Mouse (Mus musculus) thymus, adult 2 months (tissue): Measurements from ENCODE around the gene Ube2m. TPM values are rescaled to one million over a fixed set of nuclear protein-coding genes. Genes with fewer than 3 reads are reported as not detected.

Experiments used
- DNase-seq: peaks from one replicate; pipeline ENCODE4 v3.0.0; 2021
- H3K27ac ChIP-seq: fragments of 200-500 bp; 2 replicates; pipeline ENCODE4 v1.5.1; 2012; ENCODE audit warnings: low read length, control low read depth; ENCODE audit not compliant: control insufficient read depth, insufficient read depth
- H3K27me3 ChIP-seq: fragments of 200-500 bp; 2 replicates; pipeline ENCODE4 v1.6.1; 2012; ENCODE audit warnings: mild to moderate bottlenecking, low read length, moderate library complexity, mixed read lengths; ENCODE audit not compliant: control insufficient read depth, insufficient read depth
- H3K36me3 ChIP-seq: fragments of 200-500 bp; 2 replicates; pipeline ENCODE4 v1.6.1; 2012; ENCODE audit warnings: mild to moderate bottlenecking, low read length, moderate library complexity; ENCODE audit not compliant: control insufficient read depth, insufficient read depth
- H3K4me1 ChIP-seq: fragments of 200-500 bp; replicated peaks from 2 replicates; pipeline ENCODE4 v1.6.1; 2012; ENCODE audit warnings: low read length; ENCODE audit not compliant: control insufficient read depth, insufficient read depth
- H3K4me3 ChIP-seq: fragments of 200-500 bp; 2 replicates; pipeline ENCODE4 v1.5.1; 2012; ENCODE audit warnings: mild to moderate bottlenecking, low read length, control low read depth, moderate library complexity; ENCODE audit not compliant: control insufficient read depth, insufficient read depth
- CTCF ChIP-seq: fragments of 200-500 bp; IDR thresholded peaks from 2 replicates; pipeline ENCODE4 v1.5.1; 2012; ENCODE audit warnings: mild to moderate bottlenecking, control low read depth, low read length, moderate library complexity, borderline replicate concordance; ENCODE audit not compliant: control insufficient read depth, poor library complexity, insufficient read depth; ENCODE audit errors: extremely low read depth
- POLR2A ChIP-seq: fragments of 200-500 bp; IDR thresholded peaks from 2 replicates; pipeline ENCODE4 v1.6.1; 2012; ENCODE audit warnings: mild to moderate bottlenecking, low read length, control low read depth, moderate library complexity; ENCODE audit not compliant: control insufficient read depth, poor library complexity, insufficient read depth; ENCODE audit errors: extremely low read depth
- WGBS: fragments of 180-500 bp; shearing (Covaris S2); methylation state at CpG from one replicate; pipeline ENCODE4 v1.1.7; 2018; 5-methylcytosine and 5-hydroxymethylcytosine counted together
- polyA plus RNA-seq: library from polyadenylated mRNA; depleted of rRNA; stranded (reverse); fragments of >200 nt; gene quantifications from 2 replicates; pipeline ENCODE4 v1.2.3, GENCODE M21; 2012

Gene Ube2m
- polyA plus RNA-seq, 1 experiment, result 236 TPM

GRCm38 (mm10) chr7:13028986-13029385, 9.1 kb downstream of the Ube2m start:
- Histone ChIP-seq H3K36me3 (peaks cover 56% of the 10 kb centered on the region), H3K4me3 (no peak overlapping the region), H3K27me3 (no peaks in the 10 kb centered on the region), H3K4me1 (peaks cover 17% of the 10 kb centered on the region), H3K27ac (no peak overlapping the region)
- TF ChIP-seq CTCF, result no peak
- no peak for TF ChIP-seq POLR2A
- WGBS, result over 99% methylated on average over 4 of the region's 4 CpGs
- no peak for DNase-seq

DNA sequence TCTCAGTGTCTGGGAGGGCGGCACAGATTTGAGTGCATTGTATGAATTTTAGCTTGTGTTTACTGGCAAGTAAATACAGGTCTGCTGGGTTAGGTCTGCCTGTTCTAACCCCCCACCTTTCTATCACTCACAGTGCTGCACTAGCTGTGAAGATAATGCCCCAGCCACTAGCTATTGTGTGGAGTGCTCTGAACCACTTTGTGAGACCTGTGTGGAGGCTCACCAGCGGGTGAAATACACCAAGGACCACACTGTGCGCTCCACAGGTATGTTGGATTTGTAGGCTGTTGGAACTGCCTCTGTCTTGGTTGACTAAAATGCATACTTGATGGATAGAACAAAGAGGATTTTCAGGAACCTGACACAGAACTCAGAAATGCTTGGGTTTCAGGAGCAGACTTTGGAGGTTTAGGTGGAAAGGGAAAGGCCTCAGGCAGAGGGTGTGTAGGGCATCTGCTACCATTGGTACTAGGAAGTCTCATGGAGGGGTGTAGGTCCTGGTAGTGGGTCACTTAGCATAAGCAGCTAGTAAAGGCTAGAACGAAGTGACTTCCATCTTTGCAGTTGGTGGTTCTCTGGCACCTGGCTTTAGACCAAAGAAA, 12.5 kb downstream of the Ube2m start:
- 35% methylated on average over 4 of the region's 4 CpGs for WGBS
- Histone ChIP-seq H3K27me3 (no peaks in the 10 kb centered on the region), H3K27ac (no peak overlapping the region), H3K36me3 (peaks cover 39% of the 10 kb centered on the region), H3K4me3 (peak overlapping the region; percentile 73; the same call in 1 of the 2 replicates), H3K4me1 (peaks cover 21% of the 10 kb centered on the region)
- TF ChIP-seq POLR2A (no peak), CTCF (no peak)
- DNase-seq, result no peak

GRCm38 (mm10) chr7:13024805-13025204, 13.3 kb downstream of the Ube2m start:
- TF ChIP-seq CTCF (no peak), POLR2A (no peak)
- no peaks in the 10 kb centered on the region for H3K27me3 ChIP-seq
- peak overlapping the region; percentile 5; the same call in 1 of the 2 replicates for H3K27ac ChIP-seq
- peaks cover 21% of the 10 kb centered on the region for H3K4me1 ChIP-seq
- peak overlapping the region; percentile 73 for H3K4me3 ChIP-seq
- peak; percentile 82 for DNase-seq
- under 1% methylated on average over 44 of the region's 44 CpGs for whole genome bisulfite sequencing
- peaks cover 31% of the 10 kb centered on the region for H3K36me3 ChIP-seq

GRCm38 (mm10) chr7:13023928-13024731, 13.9 kb downstream of the Ube2m start:
- peak overlapping the region; percentile 73 for H3K4me3 ChIP-seq
- peaks cover 21% of the 10 kb centered on the region for H3K4me1 ChIP-seq
- no peaks in the 10 kb centered on the region for H3K27me3 ChIP-seq
- peak; percentile 91 for DNase-seq
- TF ChIP-seq CTCF (peak; percentile 35; the same call in 1 of the 2 replicates), POLR2A (peak; percentile 96)
- under 1% methylated on average over 94 of the region's 95 CpGs for WGBS
- H3K27ac ChIP-seq, result peak overlapping the region; percentile 74
- peaks cover 24% of the 10 kb centered on the region for H3K36me3 ChIP-seq

DNA sequence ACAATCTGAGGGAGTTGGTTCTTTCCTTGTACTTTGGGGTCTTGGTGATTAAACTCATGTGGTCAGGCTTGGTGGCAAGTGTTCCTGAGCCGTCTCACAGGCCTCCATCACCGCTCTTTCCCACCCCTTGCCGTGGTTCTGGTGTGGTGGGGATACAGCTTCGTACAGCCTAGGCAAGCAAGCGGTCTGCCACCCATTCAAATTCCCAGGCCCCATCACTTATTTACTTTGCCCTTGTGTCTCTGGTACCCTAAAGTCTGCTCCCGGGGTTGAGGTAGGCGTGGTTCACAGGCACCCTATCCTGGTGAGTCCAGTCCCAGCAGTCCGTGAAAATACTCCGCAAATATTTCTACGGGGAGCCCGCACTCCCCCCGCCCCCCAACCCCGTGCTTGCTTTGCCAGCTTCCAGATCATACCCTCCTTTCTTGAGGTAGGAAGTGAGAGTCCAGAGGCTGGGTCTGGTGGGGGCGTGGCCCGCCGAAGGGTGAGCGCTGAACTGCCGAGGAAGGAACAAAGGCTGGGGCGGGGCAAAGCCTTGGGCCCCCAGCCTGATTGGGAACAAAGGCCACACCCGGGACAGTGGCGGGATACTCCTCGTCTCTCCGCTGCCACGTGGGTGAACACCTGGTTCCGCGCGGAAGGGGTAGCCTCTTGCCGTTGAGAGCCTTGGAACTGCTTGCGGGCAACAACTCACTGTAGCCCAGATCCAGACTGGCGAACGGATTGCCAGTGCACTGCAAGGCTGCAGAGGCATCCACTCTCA, 15.1 kb downstream of the Ube2m start:
- peak overlapping the region; percentile 56 for H3K27ac ChIP-seq
- 3% methylated on average over 31 of the region's 31 CpGs for WGBS
- no peak for TF ChIP-seq CTCF
- no peak for TF ChIP-seq POLR2A
- no peaks in the 10 kb centered on the region for H3K27me3 ChIP-seq
- DNase-seq, result peak; percentile 76
- H3K4me1 ChIP-seq, result peaks cover 21% of the 10 kb centered on the region
- H3K4me3 ChIP-seq, result peak overlapping the region; percentile 38
- H3K36me3 ChIP-seq, result peaks cover 12% of the 10 kb centered on the region

DNA sequence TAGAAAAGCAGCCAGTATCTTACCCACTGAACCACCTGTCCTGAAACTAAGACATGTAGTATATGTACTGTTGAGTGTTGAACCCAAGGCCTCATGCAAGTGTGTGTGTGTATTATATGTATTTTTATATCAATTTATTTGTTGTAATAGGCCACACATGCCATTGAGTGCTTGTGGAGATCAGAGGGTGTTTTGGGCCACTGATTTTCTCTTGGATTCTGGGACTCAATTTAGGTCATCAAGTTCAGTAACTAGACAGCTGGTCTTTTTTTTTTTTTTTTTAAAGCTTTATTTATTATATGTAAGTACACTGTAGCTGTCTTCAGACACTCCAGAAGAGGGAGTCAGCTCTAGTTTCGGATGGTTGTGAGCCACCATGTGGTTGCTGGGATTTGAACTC, 22.9 kb downstream of the Ube2m start:
- H3K4me3 ChIP-seq, result no peak overlapping the region
- TF ChIP-seq CTCF (no peak), POLR2A (no peak)
- DNase-seq, result no peak
- peaks cover 6% of the 10 kb centered on the region for H3K4me1 ChIP-seq
- H3K27ac ChIP-seq, result no peak overlapping the region
- WGBS, result 90% methylated on average over 1 of the region's 1 CpGs
- no peaks in the 10 kb centered on the region for H3K27me3 ChIP-seq
- no peaks in the 10 kb centered on the region for H3K36me3 ChIP-seq
